Mouse (Mus musculus) left cerebral cortex, adult 11 months (tissue): ENCODE measurements around the gene LTO1.

Experiments used
- DNase-seq: peaks from one replicate; pipeline ENCODE4 v3.0.0; 2022; ENCODE audit warnings: low spot score

LTO1 gene

GRCm38 (mm10) chr7:144940003-144940571, 25.2 kb downstream of the LTO1 start:
- DNase-seq: no peak

GRCm38 (mm10) chr7:144940585-144940984, 25.7 kb downstream of the LTO1 start:
- DNase-seq: no peak

- no peak for DNase-seq
Observed at GRCm38 (mm10) chr7:144941242-144941831, 26.4 kb downstream of the LTO1 start.

- DNase-seq: no peak
Observed at GRCm38 (mm10) chr7:144942071-144942743, 27.3 kb downstream of the LTO1 start.

- no peak for DNase-seq
Observed at GRCm38 (mm10) chr7:144942744-144943135, 27.8 kb downstream of the LTO1 start.

GRCm38 (mm10) chr7:144943254-144943653, 28.4 kb downstream of the LTO1 start:
- DNase-seq: no peak

GRCm38 (mm10) chr7:144958509-144959395, 43.9 kb downstream of the LTO1 start:
- no peak for DNase-seq

GRCm38 (mm10) chr7:144963911-144964310, 49.0 kb downstream of the LTO1 start:
- no peak for DNase-seq

GRCm38 (mm10) chr7:144964316-144964715, 49.4 kb downstream of the LTO1 start:
- no peak for DNase-seq

GRCm38 (mm10) chr7:144965893-144966292, 51.0 kb downstream of the LTO1 start:
- no peak for DNase-seq

GRCm38 (mm10) chr7:144970997-144971768, 56.3 kb downstream of the LTO1 start:
- DNase-seq: no peak

GRCm38 (mm10) chr7:144971769-144972168, 56.9 kb downstream of the LTO1 start:
- DNase-seq: no peak

GRCm38 (mm10) chr7:144973461-144973860, 58.6 kb downstream of the LTO1 start:
- DNase-seq: no peak

- DNase-seq: no peak
Observed at GRCm38 (mm10) chr7:144977121-144977520, 62.2 kb downstream of the LTO1 start.

- no peak for DNase-seq
Observed at GRCm38 (mm10) chr7:144979814-144980213, 64.9 kb downstream of the LTO1 start.
